Mouse (Mus musculus) MEL (cell line): Measurements from ENCODE around the gene Mapk7.

Experiments
- BHLHE40 ChIP-seq: IDR thresholded peaks from 2 replicates; pipeline ENCODE4 v1.6.1; 2012; ENCODE audit warnings: low read depth, mild to moderate bottlenecking, inconsistent platforms, low read length, improper control_type of control experiment, borderline replicate concordance
- CHD1 ChIP-seq: IDR thresholded peaks from 2 replicates; pipeline ENCODE4 v1.6.1; 2012; ENCODE audit warnings: low read depth, mild to moderate bottlenecking, inconsistent platforms, low read length, improper control_type of control experiment
- CTCF ChIP-seq, 3 experiments: IDR thresholded peaks in 2 of 3; conservative IDR thresholded peaks in 1 of 3; 2 replicates each; pipeline ENCODE4 v1.5.1; 2011 to 2012; ENCODE audit warnings: low read length in 3 of 3, low read depth in 2 of 3, mild to moderate bottlenecking in 2 of 3, improper control_type of control experiment in 1 of 3, inconsistent platforms in 1 of 3, mixed read lengths in 1 of 3, moderate library complexity in 1 of 3; ENCODE audit not compliant: control insufficient read depth in 1 of 3, insufficient read depth in 1 of 3, poor library complexity in 1 of 3, severe bottlenecking in 1 of 3
- MAFK ChIP-seq: IDR thresholded peaks from 2 replicates; pipeline ENCODE4 v1.6.1; 2011; ENCODE audit warnings: low read depth, mild to moderate bottlenecking, low read length, improper control_type of control experiment, borderline replicate concordance
- POLR2AphosphoS5 ChIP-seq: IDR thresholded peaks from 2 replicates; pipeline ENCODE4 v1.6.1; 2012; ENCODE audit warnings: low read depth, borderline replicate concordance, mild to moderate bottlenecking, inconsistent platforms, low read length, moderate library complexity, mixed read lengths

GRCm38 (mm10) chr11:61498736-61499504, 4.7 kb upstream of the Mapk7 start:
- TF ChIP-seq POLR2AphosphoS5 (no peak), CHD1 (no peak), BHLHE40 (no peak), CTCF (IDR thresholded peaks at IDR 0.05 in 2 of 3, conservative IDR thresholded peaks at IDR 0.05 in 1 of 3; ENCODE audit: control insufficient read depth in 1 of 3, insufficient read depth in 1 of 3, low read depth in 2 of 3, low read length in 3 of 3, poor library complexity in 1 of 3, severe bottlenecking in 1 of 3) (no peak), MAFK (no peak)
